Mouse (Mus musculus): ENCODE measurements around the gene Cpa1. TPM values are rescaled to one million over a fixed set of nuclear protein-coding genes. Genes with fewer than 3 reads are reported as not detected.

Gene Cpa1
- total RNA-seq, 1 experiment, result not detected

- Histone ChIP-seq H3K9me3 (ENCODE audit: control insufficient read depth, insufficient read depth, low read depth, low read length) (no peaks in the 10 kb centered on the region), H3K36me3 (ENCODE audit: control insufficient read depth, insufficient read depth, low read length, poor library complexity, severe bottlenecking) (no peaks in the 10 kb centered on the region), H3K27ac (ENCODE audit: insufficient read depth, low read depth, low read length, poor library complexity, severe bottlenecking) (no peak overlapping the region), H3K4me1 (ENCODE audit: control insufficient read depth in 2 of 2, insufficient read depth in 2 of 2, low read length in 2 of 2, poor library complexity in 1 of 2) (no peaks in the 10 kb centered on the region), H3K4me3 (ENCODE audit: insufficient read depth in 1 of 2, low read depth in 1 of 2, low read length in 2 of 2, poor library complexity in 1 of 2, severe bottlenecking in 1 of 2) (no peak overlapping the region), H3K9ac (ENCODE audit: insufficient read depth, low read depth, low read length, poor library complexity, severe bottlenecking) (no peak overlapping the region)
- DNase-seq (ENCODE audit: low read depth, low spot score), result no peak
- TF ChIP-seq ZNF384 (IDR thresholded peaks at IDR 0.05; ENCODE audit: low read depth, low read length), result no peak
- no peak for TF ChIP-seq ZC3H11A (IDR thresholded peaks at IDR 0.05; ENCODE audit: borderline replicate concordance, low read depth, low read length)
- TF ChIP-seq MAFK (IDR thresholded peaks at IDR 0.05; ENCODE audit: insufficient read depth, low read depth, low read length), result no peak
- in situ Hi-C loops (cut with MboI; ENCODE audit: low sequenced_read_pairs in 2 of 2, unreplicated experiment in 2 of 2), result no loop called here
Measured at GRCm38 (mm10) chr6:30611212-30611611, 27.8 kb upstream of the Cpa1 start.

GRCm38 (mm10) chr6:30614251-30614650 lies 24.8 kb upstream of the Cpa1 start:
- TF ChIP-seq HCFC1 (IDR thresholded peaks at IDR 0.05; ENCODE audit: borderline replicate concordance, insufficient read depth, low read length) (no peak), ZNF384 (IDR thresholded peaks at IDR 0.05; ENCODE audit: low read depth, low read length) (no peak), CHD2 (IDR thresholded peaks at IDR 0.05; ENCODE audit: low read depth, low read length) (no peak), MAFK (IDR thresholded peaks at IDR 0.05; ENCODE audit: insufficient read depth, low read depth, low read length) (no peak)
- H3K4me3 ChIP-seq (ENCODE audit: insufficient read depth in 1 of 2, low read depth in 1 of 2, low read length in 2 of 2, poor library complexity in 1 of 2, severe bottlenecking in 1 of 2), result no peak overlapping the region
- in situ Hi-C loops (cut with MboI; ENCODE audit: low sequenced_read_pairs in 2 of 2, unreplicated experiment in 2 of 2), result no loop called here
- peaks cover 0 to 20% of the 10 kb centered on the region in 2 experiments; a peak in 2 of 4 replicates for H3K4me1 ChIP-seq (ENCODE audit: control insufficient read depth in 2 of 2, insufficient read depth in 2 of 2, low read length in 2 of 2, poor library complexity in 1 of 2)
- H3K9me3 ChIP-seq (ENCODE audit: control insufficient read depth, insufficient read depth, low read depth, low read length), result no peaks in the 10 kb centered on the region
- H3K9ac ChIP-seq (ENCODE audit: insufficient read depth, low read depth, low read length, poor library complexity, severe bottlenecking), result no peak overlapping the region
- DNase-seq (ENCODE audit: low read depth, low spot score), result no peak
- no peak overlapping the region for H3K27ac ChIP-seq (ENCODE audit: insufficient read depth, low read depth, low read length, poor library complexity, severe bottlenecking)
- H3K36me3 ChIP-seq (ENCODE audit: control insufficient read depth, insufficient read depth, low read length, poor library complexity, severe bottlenecking), result no peaks in the 10 kb centered on the region

- no peaks in the 10 kb centered on the region for H3K9me3 ChIP-seq (ENCODE audit: control insufficient read depth, insufficient read depth, low read depth, low read length)
- H3K27ac ChIP-seq (ENCODE audit: insufficient read depth, low read depth, low read length, poor library complexity, severe bottlenecking), result no peak overlapping the region
- in situ Hi-C loops (cut with MboI; ENCODE audit: low sequenced_read_pairs in 2 of 2, unreplicated experiment in 2 of 2), result no loop called here
- H3K4me3 ChIP-seq (ENCODE audit: insufficient read depth in 1 of 2, low read depth in 1 of 2, low read length in 2 of 2, poor library complexity in 1 of 2, severe bottlenecking in 1 of 2), result no peak overlapping the region
- no peaks in the 10 kb centered on the region for H3K36me3 ChIP-seq (ENCODE audit: control insufficient read depth, insufficient read depth, low read length, poor library complexity, severe bottlenecking)
- DNase-seq (ENCODE audit: low read depth, low spot score), result no peak
- no peak overlapping the region for H3K9ac ChIP-seq (ENCODE audit: insufficient read depth, low read depth, low read length, poor library complexity, severe bottlenecking)
- peaks cover 0 to 20% of the 10 kb centered on the region in 2 experiments; a peak in 2 of 4 replicates for H3K4me1 ChIP-seq (ENCODE audit: control insufficient read depth in 2 of 2, insufficient read depth in 2 of 2, low read length in 2 of 2, poor library complexity in 1 of 2)
- TF ChIP-seq HCFC1 (IDR thresholded peaks at IDR 0.05; ENCODE audit: borderline replicate concordance, insufficient read depth, low read length) (no peak), CHD2 (IDR thresholded peaks at IDR 0.05; ENCODE audit: low read depth, low read length) (no peak), ZC3H11A (IDR thresholded peaks at IDR 0.05; ENCODE audit: borderline replicate concordance, low read depth, low read length) (no peak), MAFK (IDR thresholded peaks at IDR 0.05; ENCODE audit: insufficient read depth, low read depth, low read length) (no peak), ZNF384 (IDR thresholded peaks at IDR 0.05; ENCODE audit: low read depth, low read length) (no peak)
Measured at GRCm38 (mm10) chr6:30615741-30616140, 23.3 kb upstream of the Cpa1 start.

- Histone ChIP-seq H3K4me1 (ENCODE audit: control insufficient read depth in 2 of 2, insufficient read depth in 2 of 2, low read length in 2 of 2, poor library complexity in 1 of 2) (peaks cover 0 to 20% of the 10 kb centered on the region in 2 experiments; a peak in 2 of 4 replicates), H3K4me3 (ENCODE audit: insufficient read depth in 1 of 2, low read depth in 1 of 2, low read length in 2 of 2, poor library complexity in 1 of 2, severe bottlenecking in 1 of 2) (no peak overlapping the region), H3K9ac (ENCODE audit: insufficient read depth, low read depth, low read length, poor library complexity, severe bottlenecking) (no peak overlapping the region), H3K9me3 (ENCODE audit: control insufficient read depth, insufficient read depth, low read depth, low read length) (no peaks in the 10 kb centered on the region), H3K27ac (ENCODE audit: insufficient read depth, low read depth, low read length, poor library complexity, severe bottlenecking) (no peak overlapping the region), H3K36me3 (ENCODE audit: control insufficient read depth, insufficient read depth, low read length, poor library complexity, severe bottlenecking) (no peaks in the 10 kb centered on the region)
- no peak for DNase-seq (ENCODE audit: low read depth, low spot score)
- in situ Hi-C loops (cut with MboI; ENCODE audit: low sequenced_read_pairs in 2 of 2, unreplicated experiment in 2 of 2), result no loop called here
- no peak for TF ChIP-seq ZC3H11A (IDR thresholded peaks at IDR 0.05; ENCODE audit: borderline replicate concordance, low read depth, low read length)
- no peak for TF ChIP-seq ZNF384 (IDR thresholded peaks at IDR 0.05; ENCODE audit: low read depth, low read length)
- TF ChIP-seq MAFK (IDR thresholded peaks at IDR 0.05; ENCODE audit: insufficient read depth, low read depth, low read length), result no peak
- no peak for TF ChIP-seq HCFC1 (IDR thresholded peaks at IDR 0.05; ENCODE audit: borderline replicate concordance, insufficient read depth, low read length)
- TF ChIP-seq CHD2 (IDR thresholded peaks at IDR 0.05; ENCODE audit: low read depth, low read length), result no peak
Measured at GRCm38 (mm10) chr6:30616491-30616941, 22.5 kb upstream of the Cpa1 start.

All from ES-E14 (cell line).